Mouse (Mus musculus): ENCODE measurements around the gene Aldh1l1.
"Not testable (repeated sequence)": the region's sequence is repeated elsewhere in the genome, so short reads cannot be mapped to it uniquely, and the experiment has no call there.

Aldh1l1 gene

DNA sequence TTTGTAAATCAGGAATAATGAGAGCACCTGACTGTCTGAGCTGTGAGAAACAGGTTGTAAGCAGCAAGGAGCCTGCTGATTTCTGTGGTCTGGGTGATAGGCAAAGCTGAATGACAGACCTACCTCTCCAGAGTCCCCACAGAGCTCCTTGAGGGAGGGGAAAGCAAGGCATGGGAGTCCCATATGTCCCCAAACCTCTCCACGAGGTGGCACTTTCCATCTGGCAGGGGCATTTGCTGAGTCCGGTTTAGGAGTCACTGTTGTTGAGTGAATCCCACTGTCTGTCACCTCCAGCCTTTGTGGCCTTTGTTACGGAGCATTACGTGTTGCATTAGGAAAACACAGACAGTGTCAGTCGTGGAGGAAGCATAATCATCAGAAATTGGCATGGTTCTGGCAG lies 133.7 kb downstream of the Aldh1l1 start:
- no peak for DNase-seq (ENCODE audit: low spot score in 2 of 2)

DNA sequence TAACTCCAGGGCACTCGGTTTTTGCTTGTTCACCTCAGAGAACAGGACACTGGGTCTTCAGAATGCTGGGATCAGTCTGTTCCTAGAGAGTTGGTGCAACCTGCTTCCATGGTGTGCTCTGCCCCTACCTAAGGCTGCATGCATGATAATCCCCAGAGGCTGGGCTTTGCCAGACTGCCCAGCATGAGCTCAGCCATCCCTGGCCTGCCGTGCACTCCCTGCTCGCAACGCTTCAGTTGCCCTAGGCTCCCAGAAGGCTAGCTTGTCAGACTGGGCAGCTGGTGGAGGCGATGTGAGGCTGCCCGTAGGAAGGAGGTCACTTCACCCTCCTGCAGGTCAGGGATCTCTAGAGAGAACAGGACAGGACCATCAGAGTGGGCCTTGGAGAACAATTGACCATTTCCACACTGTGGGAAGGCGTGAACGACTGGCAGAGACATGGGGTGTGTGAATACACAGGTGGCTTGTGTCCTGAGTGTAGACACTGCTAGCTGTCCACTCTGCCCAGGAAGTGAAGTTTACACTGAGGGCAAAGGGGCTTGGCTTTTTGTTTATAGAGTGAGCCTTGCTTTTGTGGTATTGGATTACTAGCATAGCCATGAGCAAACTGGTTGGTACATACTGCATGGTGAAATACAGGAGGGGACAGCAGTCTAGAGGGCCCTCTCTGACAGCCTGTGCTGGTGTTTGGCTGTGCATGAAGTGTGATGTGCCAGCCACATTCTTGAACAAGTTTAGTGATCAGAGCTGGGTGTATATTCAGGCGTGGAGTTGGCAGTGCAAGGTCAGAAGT lies 134.8 kb downstream of the Aldh1l1 start:
- DNase-seq (ENCODE audit: low spot score in 2 of 2) = no peak

DNA sequence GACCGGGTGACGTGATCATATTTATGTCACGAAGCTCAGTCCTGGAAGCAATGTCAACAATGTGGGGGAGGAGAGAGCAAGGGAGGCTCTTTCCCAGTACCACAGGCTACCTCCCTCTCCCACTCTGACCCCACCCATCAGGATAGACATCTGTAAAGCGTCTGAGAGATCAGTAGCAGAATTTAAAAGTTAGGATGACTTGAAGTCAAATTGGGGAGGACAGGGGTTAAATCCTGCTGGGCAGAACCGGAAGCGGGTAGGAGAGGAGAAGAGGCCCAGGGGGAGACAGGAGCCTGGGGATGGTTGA lies 135.3 kb downstream of the Aldh1l1 start:
- DNase-seq (ENCODE audit: low spot score in 2 of 2) = no peak

DNA sequence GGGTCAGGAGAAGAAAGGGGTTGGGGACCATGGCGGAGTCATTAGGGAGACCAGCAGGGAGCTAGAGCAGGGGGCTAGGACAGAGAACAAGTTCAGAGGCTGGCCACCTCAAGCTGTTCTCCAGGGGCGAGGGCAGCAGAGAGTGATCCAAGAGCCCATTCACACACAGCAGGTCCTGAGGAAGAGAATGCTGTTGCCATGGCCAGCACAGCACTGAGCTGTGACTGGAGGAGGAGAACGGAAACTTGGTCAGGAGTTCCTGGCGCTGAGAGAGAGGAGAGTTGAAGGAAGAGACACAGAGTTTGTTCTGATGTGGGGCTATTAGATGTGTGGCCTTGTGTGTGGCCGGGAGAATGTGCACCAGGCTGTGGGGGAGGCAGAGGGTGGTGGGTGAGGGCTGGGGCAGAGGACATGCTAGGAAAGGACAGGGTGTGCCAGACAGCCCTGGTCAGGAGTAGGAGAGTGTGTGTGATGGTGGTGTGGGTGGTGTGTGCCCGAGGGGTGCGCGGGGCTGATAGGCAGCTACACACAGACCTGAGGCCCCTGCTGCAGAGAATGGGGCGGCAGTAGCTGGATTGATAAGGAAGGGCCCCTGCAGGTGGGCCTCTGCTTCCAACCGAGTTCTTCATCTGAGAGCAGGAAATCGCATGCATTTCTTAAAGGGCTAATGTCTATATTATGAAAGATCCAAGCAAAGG lies 136.7 kb downstream of the Aldh1l1 start:
- no peak for DNase-seq (ENCODE audit: low spot score in 2 of 2)

DNA sequence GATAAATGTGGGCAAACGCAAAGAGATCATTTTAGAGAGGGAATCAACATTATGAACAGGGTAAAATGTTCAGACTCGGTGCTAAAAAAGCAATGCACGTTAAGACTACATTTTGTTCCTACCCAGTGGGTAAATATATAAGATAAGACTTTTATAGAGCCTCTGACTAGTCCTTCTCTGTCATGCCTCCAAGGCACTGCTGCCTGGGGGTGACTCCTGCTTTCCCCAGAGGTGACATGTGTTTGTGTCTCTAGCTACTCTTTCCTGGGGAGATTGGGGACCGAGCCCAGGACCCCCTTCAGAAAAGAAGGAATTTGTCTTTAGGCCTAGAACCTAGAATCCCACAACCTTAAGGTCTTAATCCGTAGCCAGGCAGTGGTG lies 137.2 kb downstream of the Aldh1l1 start:
- no peak for DNase-seq (ENCODE audit: low spot score in 2 of 2)

DNA sequence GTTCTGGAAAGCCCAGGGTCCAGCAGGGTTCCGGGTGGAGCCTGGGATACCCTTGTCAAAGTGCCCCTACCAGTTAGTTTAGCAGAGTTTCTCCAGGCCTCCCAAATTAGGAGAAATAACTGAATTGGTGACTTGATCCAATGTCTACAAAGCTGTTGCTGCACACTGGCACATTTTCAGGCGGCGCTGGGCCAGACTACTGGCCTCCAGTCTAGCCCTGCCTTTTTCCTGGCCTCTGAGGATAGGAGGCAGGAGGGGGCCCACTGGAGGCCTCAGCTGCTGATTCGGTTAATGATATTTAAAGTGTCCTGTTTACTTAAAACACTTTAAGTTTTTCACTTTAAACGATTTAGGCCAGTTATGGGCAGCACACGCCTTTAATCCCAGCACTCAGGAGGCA lies 138.0 kb downstream of the Aldh1l1 start:
- no peak for DNase-seq (ENCODE audit: low spot score in 2 of 2)

DNA sequence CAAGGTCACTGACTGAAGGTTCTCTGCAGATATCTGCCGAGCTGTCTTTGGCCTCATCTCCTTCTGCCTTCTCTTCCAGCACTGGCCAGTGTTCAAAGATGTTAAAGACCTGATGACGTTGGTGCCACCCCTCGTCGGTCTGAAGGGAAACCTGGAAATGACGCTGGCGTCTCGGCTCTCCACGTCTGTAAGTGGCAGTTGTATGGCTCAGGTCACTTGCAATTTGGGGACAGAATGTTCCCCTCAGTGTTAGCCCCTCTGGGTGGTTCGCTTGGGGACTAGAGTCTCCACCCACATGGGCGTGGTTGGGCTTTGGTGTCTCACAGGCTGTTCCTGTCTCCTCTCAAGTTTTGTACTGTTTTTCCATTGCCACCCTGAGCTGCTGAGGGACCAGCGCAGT lies 138.5 kb downstream of the Aldh1l1 start:
- DNase-seq (ENCODE audit: low spot score in 2 of 2) = no peak

DNA sequence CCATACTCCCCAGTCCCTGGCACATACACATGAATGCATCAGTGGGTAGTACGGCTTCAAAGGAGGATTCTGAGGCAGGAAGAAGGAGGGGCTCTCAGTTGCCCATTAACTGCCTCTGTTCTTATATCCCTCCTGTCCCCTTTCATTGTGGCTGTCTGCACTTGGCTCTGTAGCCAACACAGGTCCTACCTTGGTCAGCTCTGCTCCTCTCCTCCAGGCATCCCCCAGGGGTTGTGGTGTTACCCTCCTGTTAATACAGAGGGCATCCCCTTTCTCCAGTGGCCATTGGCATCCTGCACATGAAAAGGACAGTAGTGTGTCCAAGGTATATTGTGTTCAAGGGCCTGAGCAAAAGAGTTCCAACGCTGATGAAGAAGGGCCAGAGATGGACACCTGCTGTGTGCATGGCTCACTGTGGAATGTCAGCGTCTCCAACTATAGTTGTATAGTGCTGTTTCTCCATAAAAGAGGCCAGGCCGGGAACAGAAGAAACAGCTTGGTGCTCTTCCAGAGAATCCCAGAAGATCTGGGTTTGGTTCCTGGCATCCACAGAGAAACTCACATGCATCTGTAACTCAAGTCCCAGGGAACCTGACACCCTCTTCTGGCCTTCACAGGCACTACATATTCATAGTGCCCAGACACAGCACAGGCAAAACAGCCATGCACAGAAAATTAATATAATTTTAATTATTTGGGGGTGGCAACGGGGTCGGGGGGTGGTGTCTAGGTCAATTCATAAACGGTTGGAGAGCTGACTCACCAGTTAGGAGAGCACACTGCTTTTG lies 139.2 kb downstream of the Aldh1l1 start:
- no peak for DNase-seq (ENCODE audit: low spot score in 2 of 2)

DNA sequence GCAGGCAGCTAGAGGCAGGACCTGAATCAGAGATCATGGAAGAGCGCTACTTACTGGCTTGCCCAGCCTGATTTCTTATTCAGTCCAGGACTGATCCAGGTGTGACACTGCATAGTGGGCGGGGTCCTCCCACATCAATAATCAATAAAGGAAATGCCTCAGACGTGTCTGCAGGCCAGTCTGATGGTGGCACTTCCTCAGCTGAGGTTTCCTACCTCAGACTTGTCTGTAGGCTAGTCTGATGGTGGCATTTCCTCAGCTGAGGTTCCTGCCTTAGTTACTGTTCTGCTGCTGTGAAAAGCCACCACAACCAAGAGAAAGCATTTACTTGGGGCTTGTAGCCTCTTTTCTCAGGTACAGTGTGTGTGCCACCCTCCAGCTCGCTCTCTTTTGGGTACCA lies 141.3 kb downstream of the Aldh1l1 start:
- DNase-seq (ENCODE audit: low spot score in 2 of 2) = no peak

DNA sequence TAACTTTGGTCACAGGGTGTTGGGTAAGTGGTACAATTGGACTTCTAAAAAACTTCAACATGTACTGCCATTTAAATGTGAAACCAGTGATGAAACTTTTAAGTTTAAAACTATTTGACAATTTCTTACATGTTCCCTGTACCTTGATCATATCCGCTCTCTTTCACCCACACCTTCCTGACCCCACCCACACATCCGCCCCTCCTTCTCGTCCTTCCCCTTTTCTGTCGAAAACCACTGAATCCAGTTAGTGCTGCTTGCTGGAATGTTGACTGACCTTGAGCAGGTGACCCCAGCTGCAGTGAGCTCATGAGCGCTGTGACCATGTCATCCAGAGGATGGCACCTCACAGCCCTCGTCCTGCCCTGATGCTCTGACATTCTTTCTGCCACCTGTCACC lies 143.3 kb downstream of the Aldh1l1 start:
- DNase-seq (ENCODE audit: low spot score in 2 of 2) = no peak

DNA sequence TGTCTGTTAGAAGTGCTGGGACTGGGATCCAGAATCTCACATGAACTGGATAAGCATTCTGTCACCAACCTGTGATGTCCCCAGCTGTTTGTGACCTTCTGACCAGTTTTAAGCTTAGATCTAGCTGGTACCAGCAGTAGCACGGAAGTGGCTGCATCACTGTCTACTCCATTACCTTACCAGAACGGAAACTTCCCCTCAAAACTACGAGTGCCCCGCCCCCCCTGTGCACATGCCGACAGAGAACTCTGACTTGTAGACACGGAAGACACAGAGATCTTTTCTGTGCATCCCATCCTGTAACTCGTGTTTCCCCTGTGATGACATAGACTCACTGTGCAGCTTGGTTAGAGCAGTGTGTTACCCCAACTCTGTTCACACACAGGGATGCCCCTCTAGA lies 144.2 kb downstream of the Aldh1l1 start:
- no peak for DNase-seq (ENCODE audit: low spot score in 2 of 2)

DNA sequence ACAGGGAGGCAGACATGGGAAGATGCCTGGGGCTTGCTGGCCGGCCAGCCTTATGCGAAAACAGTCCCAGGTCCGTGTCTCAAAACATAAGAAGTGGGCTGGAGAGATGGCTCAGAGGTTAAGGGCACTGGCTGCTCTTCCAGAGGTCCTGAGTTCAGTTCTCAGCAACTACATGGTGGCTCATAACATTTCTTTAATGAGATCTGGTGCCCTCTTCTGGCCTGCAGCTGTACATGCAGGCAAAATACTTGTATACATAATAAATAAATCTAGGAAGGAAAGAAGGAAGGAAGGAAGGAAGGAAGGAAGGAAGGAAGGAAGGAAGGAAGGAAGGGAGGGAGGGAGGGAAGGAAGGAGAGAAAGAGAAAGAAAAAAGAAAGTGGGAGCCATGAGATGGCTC lies 146.3 kb downstream of the Aldh1l1 start:
- DNase-seq (ENCODE audit: low spot score in 2 of 2) = not testable (repeated sequence)

DNA sequence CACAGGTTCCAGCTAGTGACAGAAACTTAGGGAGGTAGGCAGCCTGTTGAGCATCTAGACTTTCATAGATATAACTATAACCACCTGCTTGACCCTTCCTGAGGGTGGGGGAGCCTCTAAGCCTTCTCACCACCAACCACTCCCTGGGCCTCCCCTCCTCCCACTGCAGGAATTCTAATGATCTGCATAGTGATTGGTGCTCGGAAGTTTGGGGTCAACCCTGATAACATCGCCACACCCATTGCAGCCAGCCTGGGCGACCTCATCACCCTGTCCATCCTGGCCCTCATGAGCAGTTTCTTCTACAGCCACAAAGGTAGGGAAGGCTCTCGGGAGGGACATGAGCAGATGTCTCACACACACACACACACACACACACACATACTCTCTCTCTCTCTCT lies 148.9 kb downstream of the Aldh1l1 start:
- DNase-seq (ENCODE audit: low spot score in 2 of 2) = no peak

DNA sequence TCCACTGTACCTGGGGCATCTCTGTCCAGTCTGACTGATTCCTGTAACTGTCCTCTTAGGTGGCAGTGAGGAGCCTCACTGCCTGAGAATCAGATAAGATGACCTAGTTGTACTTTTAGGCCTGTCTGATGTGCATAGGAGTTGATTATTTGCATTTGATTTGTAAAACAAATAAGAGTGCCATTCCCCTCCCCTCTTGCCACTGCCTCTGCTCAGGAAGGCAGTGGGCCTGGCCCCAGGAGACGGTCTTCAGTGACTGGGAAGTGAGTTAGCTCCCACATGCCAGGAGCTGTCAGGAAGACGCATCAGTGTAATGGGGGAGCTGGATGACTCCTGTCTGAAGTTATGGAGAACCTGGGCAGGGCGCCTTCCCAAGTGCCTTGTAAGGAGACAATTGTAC lies 149.4 kb downstream of the Aldh1l1 start:
- no peak for DNase-seq (ENCODE audit: low spot score in 2 of 2)

DNA sequence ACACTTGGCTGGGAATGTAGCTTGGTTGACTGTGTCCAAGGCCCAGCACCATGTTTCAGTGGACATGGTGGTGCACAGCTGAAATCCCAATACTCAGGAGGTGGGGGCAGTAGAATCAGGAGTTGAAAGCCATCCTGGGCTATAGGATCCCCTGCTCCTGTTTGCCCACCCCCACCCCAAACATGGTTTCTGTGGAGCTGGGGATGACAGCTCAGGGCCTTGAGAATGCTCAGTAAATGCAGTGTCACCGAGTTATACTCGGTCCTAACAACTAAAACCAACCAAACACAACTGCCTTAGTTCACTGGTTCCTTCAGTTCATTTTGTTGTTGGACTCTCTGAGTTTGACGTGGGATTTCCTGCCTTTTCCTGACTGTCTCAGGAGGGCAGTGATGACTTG lies 156.8 kb downstream of the Aldh1l1 start:
- no peak for DNase-seq (ENCODE audit: low spot score in 2 of 2)

DNA sequence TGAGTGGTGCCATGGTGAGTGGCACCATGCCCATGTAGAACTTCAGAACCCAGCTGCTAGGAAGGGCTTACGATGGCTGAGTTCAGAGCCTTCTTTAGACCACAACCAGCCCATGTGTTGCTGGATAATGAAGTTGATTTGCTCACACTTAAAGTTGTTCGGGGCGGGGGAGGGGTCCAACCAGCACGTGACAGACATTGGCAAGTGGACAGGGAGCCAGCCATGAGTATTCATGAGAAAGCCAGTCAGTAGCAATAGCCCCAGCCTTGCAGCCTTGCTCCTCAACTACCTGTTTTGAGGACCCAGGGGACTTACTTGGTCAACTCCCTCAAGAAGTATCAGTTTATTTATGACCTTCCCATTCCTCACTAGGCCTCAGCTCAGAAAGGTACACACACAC lies 158.7 kb downstream of the Aldh1l1 start:
- DNase-seq (ENCODE audit: low spot score in 2 of 2) = no peak

DNA sequence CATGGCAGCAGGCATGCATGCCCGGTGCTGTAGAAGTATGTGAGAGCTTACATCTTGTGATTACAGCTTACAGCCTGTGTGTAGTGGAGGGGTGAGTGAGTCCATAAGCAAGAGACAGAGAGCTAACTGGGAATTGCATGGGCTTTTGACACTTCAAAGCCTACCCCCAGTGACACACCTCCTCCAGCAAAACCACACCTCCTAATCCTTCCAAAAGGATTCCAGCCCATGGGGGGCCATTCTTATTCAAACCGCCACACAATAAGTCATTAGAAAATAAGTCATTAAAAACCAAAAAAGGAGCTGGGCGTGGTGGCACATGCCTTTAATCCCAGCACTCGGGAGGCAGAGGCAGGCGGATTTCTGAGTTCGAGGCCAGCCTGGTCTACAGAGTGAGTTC lies 162.2 kb downstream of the Aldh1l1 start:
- no peak for DNase-seq (ENCODE audit: low spot score in 2 of 2)

DNA sequence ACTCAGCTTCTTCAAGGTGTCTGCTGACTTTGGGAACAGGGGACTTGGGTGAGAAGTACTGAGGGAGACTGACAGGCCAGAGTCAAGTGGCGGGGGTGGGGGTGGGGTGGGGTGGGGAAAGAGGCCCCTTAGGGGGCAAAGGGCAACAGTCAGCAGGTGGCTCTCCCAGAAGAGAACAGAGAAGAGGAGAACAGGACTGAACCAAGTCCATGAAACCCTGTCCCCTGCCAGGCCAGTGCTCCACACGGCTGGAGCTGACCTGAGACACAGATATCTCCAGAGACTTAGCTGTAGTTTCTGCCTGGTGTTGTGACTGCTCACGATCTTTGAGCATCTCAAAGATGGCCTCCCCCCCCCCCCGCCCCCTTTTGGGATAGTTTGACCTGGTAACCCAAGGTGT lies 163.1 kb downstream of the Aldh1l1 start:
- DNase-seq (ENCODE audit: low spot score in 2 of 2) = no peak

Measured in right cerebral cortex, adult 2 months (tissue).